Mouse (Mus musculus) G1E (cell line): ENCODE measurements around the gene Ppm1b.

Source experiments
- CTCF ChIP-seq: IDR thresholded peaks from 2 replicates; pipeline ENCODE4 v1.5.1; 2012; ENCODE audit warnings: low read depth, low read length, inconsistent platforms, mixed read lengths
- GATA1 ChIP-seq: IDR thresholded peaks from 2 replicates; pipeline ENCODE4 v1.6.1; 2012; ENCODE audit warnings: borderline replicate concordance, low read length, inconsistent platforms, mixed read lengths
- GATA2 ChIP-seq: IDR thresholded peaks from 2 replicates; pipeline ENCODE4 v1.6.1; 2012; ENCODE audit warnings: low read depth, low read length, inconsistent platforms, borderline replicate concordance
- POLR2AphosphoS5 ChIP-seq: IDR thresholded peaks from 2 replicates; pipeline ENCODE4 v1.6.1; 2012; ENCODE audit warnings: low read depth, low read length, inconsistent platforms; ENCODE audit not compliant: insufficient replicate concordance
- TAL1 ChIP-seq: conservative IDR thresholded peaks from 2 replicates; pipeline ENCODE4 v1.6.1; 2012; ENCODE audit warnings: low read depth, low read length, inconsistent platforms, mixed read lengths

DNA sequence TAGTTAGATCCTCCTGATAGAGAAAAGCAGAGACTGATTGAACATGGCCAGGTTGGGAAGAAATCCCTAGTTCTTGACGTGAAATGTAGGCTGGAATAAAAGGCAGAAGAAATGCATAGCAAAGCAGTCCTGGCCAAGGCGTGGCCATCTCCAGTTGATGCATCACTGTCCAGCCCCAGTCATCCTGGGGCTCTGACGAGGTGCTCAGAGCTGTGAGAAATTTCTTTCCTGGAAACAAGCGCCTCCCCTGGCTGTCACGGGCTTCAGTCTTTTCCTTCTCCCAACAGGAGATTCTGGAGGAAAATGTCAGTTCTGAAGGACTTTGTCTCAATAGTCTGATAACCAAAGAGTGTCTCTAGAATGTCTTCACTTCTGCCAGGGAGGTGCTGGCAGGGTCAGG, 74.1 kb downstream of the Ppm1b start:
- TF ChIP-seq GATA1: no peak
- TF ChIP-seq CTCF: no peak
- no peak for TF ChIP-seq POLR2AphosphoS5
- no peak for TF ChIP-seq GATA2
- no peak for TF ChIP-seq TAL1
